Mouse (Mus musculus) limb, embryonic 15.5 days (tissue): ENCODE measurements around the gene Coa3. TPM values are rescaled to one million over a fixed set of nuclear protein-coding genes. Genes with fewer than 3 reads are reported as not detected.
A peak's percentile ranks its signal among the peaks of the same experiment; 100 is the strongest.

Experiments
- ATAC-seq: fragments of 200-750 bp; cut with Nextera tagmentation; 2 replicates; pipeline ENCODE4 v1.8.0; 2017; ENCODE audit warnings: low read depth, moderate TSS enrichment; ENCODE audit not compliant: insufficient number of reproducible peaks, low FRiP score, low TSS enrichment
- H3K27ac ChIP-seq: fragments of 300-500 bp; sonication (generic); 2 replicates; pipeline ENCODE4 v1.5.1; 2015; ENCODE audit warnings: moderate library complexity, mild to moderate bottlenecking, inconsistent platforms
- H3K27me3 ChIP-seq: fragments of 300-500 bp; sonication (generic); 2 replicates; pipeline ENCODE4 v1.6.1; 2015; ENCODE audit warnings: inconsistent platforms
- H3K36me3 ChIP-seq: fragments of 300-500 bp; sonication (generic); 2 replicates; pipeline ENCODE4 v1.6.1; 2015; ENCODE audit warnings: inconsistent platforms
- H3K4me1 ChIP-seq: fragments of 300-500 bp; sonication (generic); 2 replicates; pipeline ENCODE4 v1.6.1; 2015; ENCODE audit warnings: inconsistent platforms
- H3K4me2 ChIP-seq: fragments of 300-500 bp; sonication (generic); 2 replicates; pipeline ENCODE4 v1.6.1; 2015; ENCODE audit warnings: mild to moderate bottlenecking, inconsistent platforms
- H3K4me3 ChIP-seq: fragments of 300-500 bp; sonication (generic); 2 replicates; pipeline ENCODE4 v1.5.1; 2015; ENCODE audit warnings: mild to moderate bottlenecking, inconsistent platforms
- H3K9ac ChIP-seq: fragments of 300-500 bp; sonication (generic); 2 replicates; pipeline ENCODE4 v1.6.1; 2015; ENCODE audit warnings: inconsistent platforms
- H3K9me3 ChIP-seq: fragments of 300-500 bp; sonication (generic); 2 replicates; pipeline ENCODE4 v1.6.1; 2016; ENCODE audit warnings: inconsistent platforms
- WGBS: fragments of 180-500 bp; shearing (Covaris S2); methylation state at CpG from one replicate; pipeline ENCODE4 v1.1.7; 2015; 5-methylcytosine and 5-hydroxymethylcytosine counted together
- polyA plus RNA-seq: library from polyadenylated mRNA; unstranded; fragments of >200 nt; fragmentation: Nextera tagmentation; extraction: Ambion mirVana; gene quantifications from 2 replicates; pipeline ENCODE4 v1.2.1, GENCODE M21; 2015

The Coa3 gene
- polyA plus RNA-seq, 1 experiment from 2014 or later, result 154 TPM

- Histone ChIP-seq H3K36me3 (no peaks in the 10 kb centered on the region), H3K27me3 (no peaks in the 10 kb centered on the region), H3K4me2 (0 out of 2 replicates have a peak overlapping the region, but pooled peaks have one; percentile 37), H3K4me3 (no peak overlapping the region), H3K9ac (no peak overlapping the region), H3K4me1 (peaks cover 34% of the 10 kb centered on the region), H3K27ac (peak overlapping the region; percentile 78; the same call in 1 of the 2 replicates), H3K9me3 (no peaks in the 10 kb centered on the region)
- WGBS, result 37% methylated on average over 8 of the region's 8 CpGs
- no peak for ATAC-seq
These were observed 49.5 kb downstream of the Coa3 start for GRCm38 (mm10) chr11:101229361-101229900.

Other genes with a start within 250 kb of the Coa3 start
- 12.7 and 16.4 TPM in 2 replicates for gene Naglu, start 209.1 kb downstream of the Coa3 start, polyA plus RNA-seq
- 0.14 TPM in 1 of 2 replicates, not detected in the other for gene Hsd17b1, start 200.7 kb downstream of the Coa3 start, polyA plus RNA-seq
- gene Coasy, start 196.5 kb downstream of the Coa3 start, polyA plus RNA-seq, result 40.3 TPM in 2 replicates
- 51.7 and 53.8 TPM in 2 replicates for gene Mlx, start 191.8 kb downstream of the Coa3 start, polyA plus RNA-seq
- gene Psmc3ip, start 183.7 kb downstream of the Coa3 start, polyA plus RNA-seq, result 27.4 and 28.0 TPM in 2 replicates
- gene Retreg3, start 159.2 kb downstream of the Coa3 start, polyA plus RNA-seq, result 20.6 and 28.0 TPM in 2 replicates
- gene Tubg1, start 159.2 kb downstream of the Coa3 start, polyA plus RNA-seq, result 62.7 and 65.6 TPM in 2 replicates
- 5.7 and 6.8 TPM in 2 replicates for gene Tubg2, start 123.2 kb downstream of the Coa3 start, polyA plus RNA-seq
- gene Cntnap1, start 108.6 kb downstream of the Coa3 start, polyA plus RNA-seq, result 1.2 and 1.4 TPM in 2 replicates
- 21.7 and 22.1 TPM in 2 replicates for gene Plekhh3, start 107.8 kb downstream of the Coa3 start, polyA plus RNA-seq
- 0.14 and 0.36 TPM in 2 replicates for gene Ccr10, start 103.7 kb downstream of the Coa3 start, polyA plus RNA-seq
- gene Ezh1, start 52.7 kb downstream of the Coa3 start, polyA plus RNA-seq, result 15.6 and 17.6 TPM in 2 replicates
- gene Ramp2, start 33.1 kb downstream of the Coa3 start, polyA plus RNA-seq, result 99.6 and 110 TPM in 2 replicates
- gene Vps25, start 25.4 kb downstream of the Coa3 start, polyA plus RNA-seq, result 112 and 120 TPM in 2 replicates
- gene Wnk4, start 18.5 kb downstream of the Coa3 start, polyA plus RNA-seq, result 7.9 and 9.9 TPM in 2 replicates
- 0.70 and 1.3 TPM in 2 replicates for gene Cntd1, start 102 bp downstream of the Coa3 start, polyA plus RNA-seq
- gene Becn1, start 23.2 kb upstream of the Coa3 start, polyA plus RNA-seq, result 128 and 137 TPM in 2 replicates
- gene Psme3, start 37.1 kb upstream of the Coa3 start, polyA plus RNA-seq, result 116 and 125 TPM in 2 replicates
- 1.0 and 1.2 TPM in 2 replicates for gene Aoc2, start 45.9 kb upstream of the Coa3 start, polyA plus RNA-seq
- 0.90 and 1.5 TPM in 2 replicates for gene Aoc3, start 51.5 kb upstream of the Coa3 start, polyA plus RNA-seq
- gene G6pc, start 88.4 kb upstream of the Coa3 start, polyA plus RNA-seq, result not detected in 2 replicates
- 52.6 and 57.2 TPM in 2 replicates for gene Aarsd1, start 138.5 kb upstream of the Coa3 start, polyA plus RNA-seq
- gene Gm27029, start 145.7 kb upstream of the Coa3 start, polyA plus RNA-seq, result 11.8 and 18.3 TPM in 2 replicates
- gene Rundc1, start 146.0 kb upstream of the Coa3 start, polyA plus RNA-seq, result 19.3 and 19.5 TPM in 2 replicates
- gene Ptges3l, start 146.2 kb upstream of the Coa3 start, polyA plus RNA-seq, result 15.5 and 36.1 TPM in 2 replicates
- 262 and 315 TPM in 2 replicates for gene Rpl27, start 163.2 kb upstream of the Coa3 start, polyA plus RNA-seq
- 23.2 and 25.1 TPM in 2 replicates for gene Ifi35, start 169.3 kb upstream of the Coa3 start, polyA plus RNA-seq
- gene Rnd2, start 185.9 kb upstream of the Coa3 start, polyA plus RNA-seq, result 10.3 and 11.9 TPM in 2 replicates
- 78.6 and 81.3 TPM in 2 replicates for gene Vat1, start 187.1 kb upstream of the Coa3 start, polyA plus RNA-seq